Comparison of ENCODE assay signal across 25 mouse cellular contexts in the genomic region with DNA sequence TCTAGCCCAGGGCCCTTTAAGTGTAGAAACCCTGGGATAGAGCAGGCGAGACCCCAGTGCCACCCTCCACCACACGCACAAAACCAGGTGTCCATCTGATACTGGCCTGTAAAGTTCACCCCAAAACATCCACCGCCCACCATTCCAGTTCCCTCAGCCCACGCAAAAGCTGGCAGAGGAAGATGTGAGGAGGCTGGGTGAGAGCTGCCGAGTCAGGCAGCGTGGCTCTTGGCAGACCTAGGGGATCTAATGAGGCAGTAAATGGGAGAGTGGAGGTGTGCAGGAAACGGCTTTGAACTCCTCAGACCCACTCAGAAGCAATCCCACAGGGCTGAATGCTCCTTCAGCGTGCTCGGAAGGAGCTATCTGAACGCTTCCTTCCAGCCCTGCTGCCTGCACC. TPM values are rescaled to one million over a fixed set of nuclear protein-coding genes. Genes with fewer than 3 reads are reported as not detected.
DNase-seq lines count a peak whose midpoint lies in the region; ATAC-seq lines count a peak whose summit lies in the region.
"Had no signal": no experiment of that assay in that cellular context is flagged by ENCODE, and none has a peak within 500 bp of the region (broad histone marks: within the 10 kb centered on the region; RNA-seq: fewer than 3 reads in every experiment).

No protein-coding gene starts in this region.

- no peak overlapping the region for H3K4me3 ChIP-seq in forebrain, embryonic 16.5 days (replicated peaks; ENCODE audit: low read length)
- H3K4me3 ChIP-seq in forebrain, embryonic 12.5 days (replicated peaks), result no peak overlapping the region
- H3K4me3 ChIP-seq: embryonic facial prominence, embryonic 15.5 days; erythroblast, embryonic 14.5 days; forebrain, embryonic 10.5 days; heart, embryonic 10.5 days; hindbrain, embryonic 13.5 days had no signal

- H3K27ac ChIP-seq in forebrain, embryonic 16.5 days (ENCODE audit: low read length), result no peak overlapping the region
- no peak overlapping the region for H3K27ac ChIP-seq in forebrain, embryonic 12.5 days
- H3K27ac ChIP-seq: embryonic facial prominence, embryonic 15.5 days; forebrain, embryonic 10.5 days; heart, embryonic 10.5 days; hindbrain, embryonic 13.5 days; hindbrain, postnatal 0 days had no signal

- no peak overlapping the region for H3K9ac ChIP-seq in forebrain, embryonic 16.5 days (replicated peaks; ENCODE audit: low read depth, low read length)
- no peak overlapping the region for H3K9ac ChIP-seq in forebrain, embryonic 12.5 days
- H3K9ac ChIP-seq: embryonic facial prominence, embryonic 15.5 days; hindbrain, embryonic 13.5 days had no signal

- ATAC-seq in forebrain, embryonic 16.5 days, result 0 out of 2 replicates have a peak, but pooled peaks have one; percentile 24
- no peak for ATAC-seq in forebrain, embryonic 12.5 days (ENCODE audit: low FRiP score)
- ATAC-seq: activated CD4-positive, CD25-positive, alpha-beta regulatory T cell, adult 4 months; hindbrain, postnatal 0 days; Patski had no signal

- H3K27me3 ChIP-seq in forebrain, embryonic 16.5 days (replicated peaks; ENCODE audit: control insufficient read depth, insufficient read depth, low read length), result no peaks in the 10 kb centered on the region
- no peaks in the 10 kb centered on the region for H3K27me3 ChIP-seq in forebrain, embryonic 12.5 days
- H3K27me3 ChIP-seq: hindbrain, embryonic 13.5 days had no signal

- H3K9me3 ChIP-seq in forebrain, embryonic 16.5 days (ENCODE audit: control insufficient read depth, low read length), result no peaks in the 10 kb centered on the region
- no peaks in the 10 kb centered on the region for H3K9me3 ChIP-seq in forebrain, embryonic 12.5 days
- H3K9me3 ChIP-seq: embryonic facial prominence, embryonic 15.5 days; forebrain, embryonic 10.5 days; heart, embryonic 10.5 days; hindbrain, embryonic 13.5 days had no signal

- peak; percentile 40 to 63 for DNase-seq in left cerebral cortex, postnatal 36 days (ENCODE audit: low spot score in 2 of 2)
- no peak for DNase-seq in left cerebral cortex, adult 11 months (ENCODE audit: low spot score)
- DNase-seq in right cerebral cortex, adult 2 months (ENCODE audit: low spot score in 2 of 2), result peak; percentile 43 to 53
- no peak for DNase-seq in right cerebral cortex, postnatal 4 days
- no peak for DNase-seq in gastrocnemius, adult 18-20 months (ENCODE audit: low spot score)
- DNase-seq in ovary, postnatal 14 days (ENCODE audit: low spot score), result no peak
- DNase-seq: adrenal gland, postnatal 14 days; cerebellum, adult 2 months; cerebellum, postnatal 14 days; embryo, embryonic 11 days; gastrocnemius, postnatal 10 days; heart, adult 18-20 months; heart, postnatal 10 days had no signal

- H3K36me3 ChIP-seq in forebrain, embryonic 16.5 days (ENCODE audit: control insufficient read depth, insufficient read depth), result no peaks in the 10 kb centered on the region
- no peaks in the 10 kb centered on the region for H3K36me3 ChIP-seq in forebrain, embryonic 12.5 days (replicated peaks)
- H3K36me3 ChIP-seq: embryonic facial prominence, embryonic 15.5 days; forebrain, embryonic 10.5 days; heart, embryonic 10.5 days; hindbrain, embryonic 13.5 days had no signal

- no peak overlapping the region for H3K4me2 ChIP-seq in forebrain, embryonic 16.5 days (ENCODE audit: low read length)
- H3K4me2 ChIP-seq in forebrain, embryonic 12.5 days, result no peak overlapping the region
- H3K4me2 ChIP-seq: embryonic facial prominence, embryonic 15.5 days; hindbrain, embryonic 13.5 days had no signal

- peaks cover 8% of the 10 kb centered on the region; the same call in 1 of the 2 replicates for H3K4me1 ChIP-seq in forebrain, embryonic 16.5 days (replicated peaks; ENCODE audit: control insufficient read depth, insufficient read depth, low read length)
- H3K4me1 ChIP-seq in forebrain, embryonic 12.5 days, result 0 out of 2 replicates have a peak, but pooled peaks cover 4% of the 10 kb centered on the region
- H3K4me1 ChIP-seq: forebrain, embryonic 10.5 days had no signal

- WGBS in forebrain, embryonic 16.5 days, result 45% methylated on average over 10 of the region's 10 CpGs
- WGBS in forebrain, embryonic 12.5 days, result 70% methylated on average over 10 of the region's 10 CpGs

- intact Hi-C loops in left cerebral cortex, postnatal 36 days (cut with DNase I), result loop anchor here (10.0 kb wide), 1 partner anchor 193 kb away; a partner anchor contains a TSS

RNA-seq across cellular contexts. Expression of a gene that starts 29.4 kb away (rescaled TPM):
- polyA plus RNA-seq in forebrain, embryonic 16.5 days (2015; fragmentation: Nextera tagmentation; extraction: Ambion mirVana), result 5.9 and 7.4 TPM in 2 replicates
- 1.8 and 2.3 TPM in 2 replicates for polyA plus RNA-seq in forebrain, embryonic 12.5 days (2016; fragmentation: Nextera tagmentation; extraction: Ambion mirVana)
- 1 to 10 TPM; 4.7 to 5.6 TPM for total RNA-seq in left cerebral cortex, postnatal 36 days (2021)
- total RNA-seq in gastrocnemius, adult 18-20 months (2021), result 1 to 10 TPM in 1 of 2 experiments, under 1 TPM in 1; 0.82 to 1.7 TPM
- total RNA-seq: common myeloid progenitor, adult 5-6 weeks; hematopoietic stem cell, adult 5-6 weeks had no signal
- polyA plus RNA-seq: activated CD4-positive, CD25-positive, alpha-beta regulatory T cell, adult 4 months had no signal

RNA-seq across cellular contexts. Expression of a gene that starts 53.2 kb away (rescaled TPM):
- 47.6 and 54.3 TPM in 2 replicates for polyA plus RNA-seq in forebrain, embryonic 16.5 days (2015; fragmentation: Nextera tagmentation; extraction: Ambion mirVana)
- 65.7 and 67.3 TPM in 2 replicates for polyA plus RNA-seq in forebrain, embryonic 12.5 days (2016; fragmentation: Nextera tagmentation; extraction: Ambion mirVana)
- 10 to 100 TPM; 22.2 to 22.6 TPM for total RNA-seq in left cerebral cortex, postnatal 36 days (2021)
- total RNA-seq in gastrocnemius, adult 18-20 months (2021), result 1 to 10 TPM; 6.6 to 9.4 TPM

Comparison
In these comparisons a context has a peak if more than half of its experiments do, and no peak if none do; other contexts are left out.
1. DNase-seq: peak in left cerebral cortex, postnatal 36 days (2 of 2) and right cerebral cortex, adult 2 months (2 of 2); none in left cerebral cortex, adult 11 months (single experiment), right cerebral cortex, postnatal 4 days (single experiment), gastrocnemius, adult 18-20 months (single experiment) and ovary, postnatal 14 days (single experiment).